Mouse (Mus musculus) monocyte, adult 59 days (primary cell): Measurements from ENCODE around the gene Smap2. TPM values are rescaled to one million over a fixed set of nuclear protein-coding genes. Genes with fewer than 3 reads are reported as not detected.

Experiments
- total RNA-seq, 2 experiments: library from RNA; stranded (reverse); gene quantifications; one replicate each; pipeline ENCODE4 v1.2.4; 2023

The Smap2 gene
- total RNA-seq: 100 to 1,000 TPM; 113 to 130 TPM

GRCm38 (mm10) chr4:121016928-121017657 lies at the start of gene Smap2:
TSS of gene Smap2 (minus strand) at chr4:121017247.

GRCm38 (mm10) chr4:121039331-121040115 lies 22.5 kb upstream of the Smap2 start, which contains the start of gene Col9a2:
TSS of gene Col9a2 (plus strand) at chr4:121039385.

GRCm38 (mm10) chr4:120951428-120951973 lies 65.5 kb downstream of the Smap2 start, which contains the start of gene Zfp69:
TSS of gene Zfp69 (minus strand) at chr4:120951699.

DNA sequence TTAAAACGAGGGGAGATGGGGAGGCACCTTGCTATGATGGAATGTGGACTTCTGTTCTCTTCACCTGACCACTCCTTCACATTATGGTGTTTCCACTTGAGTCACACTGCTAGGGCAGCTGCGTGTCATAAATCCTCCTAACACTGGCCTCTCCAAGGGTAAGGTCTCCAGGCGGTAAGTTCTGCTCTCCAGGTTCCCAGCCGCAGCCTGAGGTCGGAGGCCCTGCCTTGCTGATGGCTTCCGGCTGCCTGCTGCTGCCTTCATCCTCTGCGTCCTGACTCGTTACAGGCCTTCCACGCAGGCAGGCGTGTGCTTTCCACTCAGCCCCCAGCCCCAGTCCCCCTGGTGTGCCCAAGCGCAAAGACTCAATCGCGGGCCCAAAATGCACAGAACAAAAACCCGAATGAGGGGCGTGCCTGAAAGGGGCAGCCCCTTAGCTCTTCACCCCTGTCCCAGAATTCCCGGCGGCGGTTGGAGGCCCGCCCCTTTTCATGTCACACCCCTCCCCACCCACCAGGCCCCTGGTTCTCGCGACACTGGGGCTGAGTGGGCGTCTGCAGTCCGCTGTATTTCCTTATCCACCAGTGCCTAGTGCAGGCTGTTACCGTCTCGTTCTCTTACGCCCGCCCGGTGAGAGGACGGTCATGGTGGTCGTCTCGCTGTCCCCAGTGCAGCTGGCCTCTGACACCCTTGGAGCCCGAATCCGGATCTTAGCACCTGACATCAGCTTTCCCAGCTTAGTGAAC lies 92.3 kb downstream of the Smap2 start, which contains the start of gene Exo5:
TSS of gene Exo5 (minus strand) at position 464 of the 746 bp plus-strand sequence.

Other genes starting within 250 kb of the Smap2 start
- gene Nfyc, start 185.7 kb downstream of the Smap2 start, total RNA-seq: 10 to 100 TPM; 53.1 to 58.8 TPM
- gene Rims3, start 162.4 kb downstream of the Smap2 start, total RNA-seq: 10 to 100 TPM; 18.7 to 20.4 TPM
- gene Exo5, start 92.2 kb downstream of the Smap2 start, total RNA-seq: 1 to 10 TPM; 4.6 to 7.9 TPM
- gene Zfp69, start 65.5 kb downstream of the Smap2 start, total RNA-seq: 1 to 10 TPM; 5.8 to 6.8 TPM
- not detected for gene Col9a2, start 22.1 kb upstream of the Smap2 start, total RNA-seq
- gene Zmpste24, start 81.0 kb upstream of the Smap2 start, total RNA-seq: 10 to 100 TPM; 20.5 to 21.4 TPM
- gene Tmco2, start 92.0 kb upstream of the Smap2 start, total RNA-seq: not detected
- gene Rlf, start 197.8 kb upstream of the Smap2 start, total RNA-seq: 10 to 100 TPM; 45.0 to 45.2 TPM